Mouse (Mus musculus) liver, postnatal 0 days (tissue): ENCODE measurements around the gene Sft2d2. TPM values are rescaled to one million over a fixed set of nuclear protein-coding genes. Genes with fewer than 3 reads are reported as not detected.

Source experiments
- ATAC-seq: fragments of 200-750 bp; cut with Nextera tagmentation; 2 replicates; pipeline ENCODE4 v1.8.0; 2017; ENCODE audit warnings: mild to moderate bottlenecking, moderate library complexity
- DNase-seq: peaks from one replicate; pipeline ENCODE4 v3.0.0-alpha.2; 2016
- H3K27ac ChIP-seq: fragments of 300-500 bp; sonication (generic); 2 replicates; pipeline ENCODE4 v1.5.1; 2014; ENCODE audit warnings: antibody characterized with exemption, moderate library complexity, mild to moderate bottlenecking, low read depth
- H3K27me3 ChIP-seq: fragments of 300-500 bp; sonication (generic); 2 replicates; pipeline ENCODE4 v1.6.1; 2014; ENCODE audit warnings: low read length, control low read depth, mixed read lengths; ENCODE audit not compliant: insufficient read depth
- H3K36me3 ChIP-seq: fragments of 300-500 bp; sonication (generic); replicated peaks from 2 replicates; pipeline ENCODE4 v1.6.1; 2014; ENCODE audit warnings: mild to moderate bottlenecking, control low read depth, low read length, moderate library complexity, mixed read lengths; ENCODE audit not compliant: insufficient read depth
- H3K4me1 ChIP-seq: fragments of 300-500 bp; sonication (generic); 2 replicates; pipeline ENCODE4 v1.6.1; 2014; ENCODE audit warnings: antibody characterized with exemption, mild to moderate bottlenecking, control low read depth; ENCODE audit not compliant: insufficient read depth
- H3K4me2 ChIP-seq: fragments of 300-500 bp; sonication (generic); 2 replicates; pipeline ENCODE4 v1.6.1; 2014; ENCODE audit warnings: low read depth, mild to moderate bottlenecking, low read length, moderate library complexity, mixed read lengths
- H3K4me3 ChIP-seq: fragments of 300-500 bp; sonication (generic); 2 replicates; pipeline ENCODE4 v1.5.1; 2014; ENCODE audit warnings: low read depth, low read length
- H3K9ac ChIP-seq: fragments of 300-500 bp; sonication (generic); replicated peaks from 2 replicates; pipeline ENCODE4 v1.6.1; 2014; ENCODE audit warnings: mild to moderate bottlenecking, moderate library complexity
- H3K9me3 ChIP-seq: fragments of 300-500 bp; sonication (generic); 2 replicates; pipeline ENCODE4 v1.6.1; 2016; ENCODE audit warnings: mild to moderate bottlenecking, control low read depth, low read length, mixed read lengths
- CTCF ChIP-seq: sonication (generic); IDR thresholded peaks from 2 replicates; pipeline ENCODE4 v1.5.1; 2016; ENCODE audit warnings: antibody characterized with exemption, low read depth
- EP300 ChIP-seq: IDR thresholded peaks from 2 replicates; pipeline ENCODE4 v1.6.1; 2016; ENCODE audit warnings: antibody characterized with exemption, low read depth, mild to moderate bottlenecking
- WGBS: fragments of 180-500 bp; shearing (Covaris S2); extraction: QIAGEN DNeasy Blood & Tissue Kit; methylation state at CpG from one replicate; pipeline ENCODE4 v1.1.7; 2014; ENCODE audit not compliant: insufficient replicate concordance; 5-methylcytosine and 5-hydroxymethylcytosine counted together
- polyA plus RNA-seq: library from polyadenylated mRNA; unstranded; fragments of >200 nt; fragmentation: Nextera tagmentation; extraction: Ambion mirVana; gene quantifications from 2 replicates; pipeline ENCODE4 v1.2.1, GENCODE M21; 2015

Sft2d2 gene
- polyA plus RNA-seq, 1 experiment from 2014 or later, result 8.8 TPM

DNA sequence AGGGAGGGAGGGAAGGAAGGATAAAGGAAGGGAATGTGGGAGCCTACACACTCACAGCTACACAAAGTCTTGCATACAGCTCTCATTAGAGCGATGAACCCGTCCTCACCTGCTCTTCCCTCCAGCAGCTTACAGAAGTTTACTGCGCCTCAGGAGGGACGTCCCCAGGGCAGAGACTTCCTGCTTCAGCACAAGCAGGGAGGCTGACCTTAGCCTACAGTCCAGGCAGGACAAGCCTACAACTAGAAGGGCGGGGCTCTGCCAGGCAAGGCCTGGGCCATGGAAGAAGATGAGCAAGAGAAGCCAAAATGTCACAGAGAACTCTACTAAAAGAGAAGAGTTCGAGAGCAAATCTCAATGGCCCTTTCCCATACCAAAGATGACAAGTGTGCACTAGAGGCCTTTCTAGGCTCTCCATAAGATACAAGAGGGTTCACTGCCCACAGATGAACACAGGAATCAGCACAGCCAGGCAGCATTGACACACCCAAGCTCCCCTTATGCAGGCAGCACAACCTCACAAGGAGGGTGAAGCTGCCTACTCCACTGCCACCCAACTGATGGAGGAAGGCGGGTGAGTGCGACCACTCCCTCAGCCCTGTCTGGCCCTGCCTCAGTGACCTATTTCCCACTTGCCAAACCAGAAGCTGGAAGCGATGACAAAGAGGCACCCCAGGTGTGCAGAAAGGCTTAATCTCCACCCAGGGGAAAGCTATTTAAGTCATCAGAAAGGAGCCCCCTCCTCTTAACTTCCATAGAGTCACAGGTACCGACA, 5.2 kb downstream of the Sft2d2 start:
- no peak overlapping the region for H3K27ac ChIP-seq
- DNase-seq, result no peak
- no peaks in the 10 kb centered on the region for H3K27me3 ChIP-seq
- H3K9me3 ChIP-seq, result no peaks in the 10 kb centered on the region
- WGBS, result 57% methylated on average over 9 of the region's 10 CpGs
- TF ChIP-seq EP300, result no peak
- no peak for TF ChIP-seq CTCF
- peaks cover 19% of the 10 kb centered on the region for H3K36me3 ChIP-seq
- H3K9ac ChIP-seq, result no peak overlapping the region
- no peak overlapping the region for H3K4me3 ChIP-seq
- no peak for ATAC-seq
- no peak overlapping the region for H3K4me2 ChIP-seq
- peaks cover 21% of the 10 kb centered on the region; the same call in 1 of the 2 replicates for H3K4me1 ChIP-seq

DNA sequence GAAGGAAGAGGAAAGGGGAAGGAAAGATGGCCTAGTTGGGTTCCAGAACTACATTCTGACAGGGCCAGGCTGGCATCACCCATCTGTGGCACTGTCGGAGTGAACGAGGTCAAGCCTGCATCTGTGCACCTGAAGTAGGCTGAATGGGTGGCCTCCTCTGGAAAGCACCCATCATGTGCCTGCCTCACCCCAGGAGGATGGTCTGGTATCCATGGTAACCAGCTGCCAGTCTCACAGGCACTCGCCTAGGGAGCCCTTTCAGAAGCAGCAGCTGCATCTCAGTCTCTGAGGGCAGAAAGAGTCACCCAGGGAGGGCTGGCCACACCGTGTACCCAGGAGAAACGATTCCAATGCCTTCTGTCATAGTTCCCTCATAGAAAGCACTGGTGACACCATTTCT, 6.9 kb downstream of the Sft2d2 start:
- DNase-seq, result no peak
- no peak overlapping the region for H3K27ac ChIP-seq
- peaks cover 14% of the 10 kb centered on the region; the same call in 1 of the 2 replicates for H3K4me1 ChIP-seq
- H3K36me3 ChIP-seq, result peaks cover 31% of the 10 kb centered on the region
- no peak overlapping the region for H3K4me3 ChIP-seq
- WGBS, result 42% methylated on average over 5 of the region's 5 CpGs
- TF ChIP-seq EP300 (no peak), CTCF (no peak)
- no peaks in the 10 kb centered on the region for H3K27me3 ChIP-seq
- no peak overlapping the region for H3K9ac ChIP-seq
- ATAC-seq, result no peak
- H3K9me3 ChIP-seq, result no peaks in the 10 kb centered on the region
- no peak overlapping the region for H3K4me2 ChIP-seq

DNA sequence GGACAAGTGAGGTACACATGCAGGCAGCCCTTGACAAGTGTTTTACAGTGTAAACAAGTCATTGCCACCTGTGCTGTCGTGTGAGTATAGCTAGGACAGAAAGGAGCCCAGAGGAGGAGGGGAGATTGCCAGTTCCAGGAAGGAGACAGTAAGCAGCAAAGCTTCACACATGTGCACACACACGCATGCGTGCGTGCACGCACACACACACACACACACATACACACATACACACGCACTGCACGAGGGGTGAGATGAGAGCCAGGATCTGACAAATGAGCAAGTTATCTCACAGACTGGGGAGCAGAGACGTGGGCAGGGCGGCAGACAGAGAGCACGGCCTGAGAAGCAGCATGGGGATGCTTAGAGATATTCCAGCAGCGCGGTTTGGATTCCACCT, 7.7 kb downstream of the Sft2d2 start:
- Histone ChIP-seq H3K36me3 (peaks cover 38% of the 10 kb centered on the region), H3K4me1 (peaks cover 11% of the 10 kb centered on the region; the same call in 1 of the 2 replicates), H3K9me3 (no peaks in the 10 kb centered on the region), H3K27me3 (no peaks in the 10 kb centered on the region), H3K27ac (no peak overlapping the region), H3K9ac (no peak overlapping the region), H3K4me2 (no peak overlapping the region), H3K4me3 (no peak overlapping the region)
- WGBS, result 81% methylated on average over 12 of the region's 12 CpGs
- TF ChIP-seq EP300 (no peak), CTCF (no peak)
- no peak for ATAC-seq
- DNase-seq, result no peak

DNA sequence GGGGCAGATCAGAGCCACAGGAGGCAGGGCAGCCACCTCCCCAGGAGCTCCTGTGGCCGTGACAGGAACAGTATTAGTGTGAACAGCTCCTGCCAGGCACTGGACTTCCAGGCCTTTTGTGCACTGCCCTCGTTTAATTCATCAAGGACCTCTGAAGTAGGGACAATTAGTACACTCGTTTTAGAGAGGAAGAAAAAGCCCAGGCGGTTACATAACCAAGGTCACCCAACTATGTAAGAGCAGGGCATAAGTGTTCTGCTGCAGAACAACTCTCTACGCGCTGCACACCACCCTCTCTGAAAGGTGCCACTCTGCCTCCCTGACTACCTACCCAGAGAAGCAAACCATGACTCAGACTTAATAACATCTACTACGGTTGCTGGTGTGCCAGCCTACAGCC, 9.1 kb downstream of the Sft2d2 start:
- no peak for DNase-seq
- no peak for TF ChIP-seq CTCF
- 66% methylated on average over 7 of the region's 7 CpGs for WGBS
- H3K9ac ChIP-seq, result no peak overlapping the region
- peaks cover 44% of the 10 kb centered on the region for H3K36me3 ChIP-seq
- no peak overlapping the region for H3K27ac ChIP-seq
- H3K4me1 ChIP-seq, result peaks cover 11% of the 10 kb centered on the region; the same call in 1 of the 2 replicates
- no peak for ATAC-seq
- no peaks in the 10 kb centered on the region for H3K27me3 ChIP-seq
- no peak overlapping the region for H3K4me2 ChIP-seq
- H3K9me3 ChIP-seq, result no peaks in the 10 kb centered on the region
- no peak overlapping the region for H3K4me3 ChIP-seq

DNA sequence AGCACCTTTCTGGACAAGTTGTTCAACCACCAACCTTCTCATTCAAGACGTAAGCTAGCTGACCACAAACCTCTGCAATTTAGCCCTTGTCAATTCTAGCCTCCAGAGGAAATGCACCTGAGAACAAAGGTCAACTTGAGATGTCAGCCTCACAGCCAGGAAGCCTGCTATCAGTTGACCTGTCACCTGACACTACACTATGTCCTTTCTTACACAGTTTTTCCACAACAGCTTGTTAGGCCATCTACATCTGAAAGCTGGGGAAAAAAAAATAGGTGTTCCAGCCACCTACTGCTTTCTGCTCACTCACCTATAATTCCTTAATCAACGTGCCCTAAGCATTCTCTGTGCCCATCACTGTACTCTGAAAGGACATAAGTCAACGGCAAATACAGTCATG, 10.1 kb downstream of the Sft2d2 start:
- peak; percentile 61 for ATAC-seq
- H3K4me2 ChIP-seq, result no peak overlapping the region
- H3K9ac ChIP-seq, result no peak overlapping the region
- no peak for DNase-seq
- H3K36me3 ChIP-seq, result peaks cover 46% of the 10 kb centered on the region
- no peak overlapping the region for H3K27ac ChIP-seq
- TF ChIP-seq CTCF (no peak), EP300 (no peak)
- H3K4me1 ChIP-seq, result peaks cover 11% of the 10 kb centered on the region; the same call in 1 of the 2 replicates
- H3K4me3 ChIP-seq, result no peak overlapping the region
- H3K9me3 ChIP-seq, result no peaks in the 10 kb centered on the region
- WGBS, result 68% methylated on average over 3 of the region's 3 CpGs
- H3K27me3 ChIP-seq, result no peaks in the 10 kb centered on the region

DNA sequence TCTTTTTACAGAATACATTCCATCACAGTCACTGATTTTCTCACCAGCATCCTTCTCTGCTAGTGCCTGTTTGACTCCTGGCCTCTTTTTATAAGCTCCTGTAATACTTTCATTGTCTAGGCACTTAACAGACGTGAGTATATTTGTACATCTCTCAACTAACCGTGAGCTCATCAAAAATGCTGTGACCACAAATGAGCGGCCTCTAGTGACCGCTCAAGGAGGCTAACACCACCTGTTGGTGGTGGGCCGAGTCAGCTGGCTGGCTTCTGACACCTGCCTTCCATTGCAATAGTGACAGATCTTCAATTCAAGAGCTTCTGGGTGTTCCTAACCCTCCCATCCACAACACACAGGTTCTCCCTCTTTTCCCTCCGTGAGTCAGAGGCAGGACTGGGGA, 10.8 kb downstream of the Sft2d2 start:
- peaks cover 11% of the 10 kb centered on the region; the same call in 1 of the 2 replicates for H3K4me1 ChIP-seq
- no peak for TF ChIP-seq EP300
- TF ChIP-seq CTCF, result no peak
- no peaks in the 10 kb centered on the region for H3K27me3 ChIP-seq
- ATAC-seq (no peak), DNase-seq (no peak)
- no peak overlapping the region for H3K9ac ChIP-seq
- H3K4me2 ChIP-seq, result no peak overlapping the region
- no peaks in the 10 kb centered on the region for H3K9me3 ChIP-seq
- H3K27ac ChIP-seq, result no peak overlapping the region
- H3K4me3 ChIP-seq, result no peak overlapping the region
- 74% methylated on average over 6 of the region's 6 CpGs for WGBS
- H3K36me3 ChIP-seq, result peaks cover 52% of the 10 kb centered on the region
